Mouse (Mus musculus): ENCODE data around the gene Atpaf1.

Gene Atpaf1

GRCm38 (mm10) chr4:115848990-115849677 lies 64.5 kb downstream of the Atpaf1 start:
- no peak for DNase-seq (ENCODE audit: low read depth)

DNA sequence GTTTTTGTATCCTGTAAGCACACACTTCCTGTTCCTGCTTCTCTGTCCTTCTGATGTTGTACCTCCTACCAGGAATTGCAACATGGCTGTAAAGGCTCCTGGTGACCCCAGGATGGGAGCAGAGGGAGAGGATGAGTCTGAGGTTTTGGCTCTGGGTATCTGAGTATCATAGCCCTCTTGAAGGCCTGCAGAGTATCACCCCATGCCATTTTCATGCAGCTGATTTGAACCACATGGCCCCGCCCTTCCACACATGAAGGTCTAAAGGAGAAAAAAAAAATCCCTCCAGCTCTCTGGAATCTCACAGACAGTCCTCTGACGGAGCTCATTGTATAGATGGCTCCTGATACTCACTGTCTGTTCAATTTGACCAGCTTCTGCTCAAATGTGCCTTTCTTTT lies 65.5 kb downstream of the Atpaf1 start:
- no peak for DNase-seq (ENCODE audit: low read depth)

DNA sequence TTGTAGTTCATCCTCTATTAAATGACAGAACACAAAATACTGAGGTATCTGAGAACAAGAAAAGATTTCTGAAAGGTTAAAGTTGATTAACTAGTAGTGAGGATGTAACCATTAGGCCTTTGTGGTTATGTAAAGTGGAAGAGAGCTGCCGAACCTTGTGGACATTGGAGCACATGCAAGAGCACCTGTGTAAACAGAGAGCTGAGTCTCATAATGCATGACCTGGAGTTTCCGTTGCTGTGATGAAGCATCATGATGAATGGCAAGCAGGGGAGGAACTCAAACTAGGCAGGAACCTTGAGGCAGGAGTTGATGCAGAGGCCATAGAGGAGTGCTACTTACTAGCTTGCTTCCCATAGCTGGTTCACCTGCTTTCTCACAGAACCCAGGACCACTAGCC lies 66.0 kb downstream of the Atpaf1 start:
- no peak for DNase-seq (ENCODE audit: low read depth)

GRCm38 (mm10) chr4:115851569-115851968 lies 67.0 kb downstream of the Atpaf1 start:
- DNase-seq (ENCODE audit: low read depth), result no peak

- DNase-seq (ENCODE audit: low read depth), result no peak
These were observed 70.5 kb downstream of the Atpaf1 start for GRCm38 (mm10) chr4:115855100-115855499.

DNA sequence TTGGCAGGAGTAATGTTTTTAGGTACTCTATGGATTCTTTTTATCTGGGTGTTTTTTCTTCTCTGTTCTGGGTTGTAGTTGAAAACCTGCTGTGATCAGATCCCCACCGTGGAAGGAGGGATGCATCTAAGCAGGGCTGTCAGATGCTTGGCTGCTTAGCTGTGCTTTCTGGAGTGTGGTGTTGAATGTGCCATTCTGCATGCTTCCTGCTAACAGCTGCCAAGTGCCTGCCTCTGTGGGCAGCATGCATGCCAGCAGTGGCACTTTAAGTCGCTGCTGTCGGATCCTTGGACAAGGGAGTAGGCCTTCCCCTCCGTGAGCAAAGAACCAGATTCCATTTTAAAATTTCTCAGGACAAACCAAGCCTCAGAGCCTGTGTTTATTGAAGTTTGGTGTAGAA lies 71.0 kb downstream of the Atpaf1 start:
- no peak for DNase-seq (ENCODE audit: low read depth)

- DNase-seq (ENCODE audit: low read depth), result no peak
These were observed 71.7 kb downstream of the Atpaf1 start for GRCm38 (mm10) chr4:115856282-115856681.

DNA sequence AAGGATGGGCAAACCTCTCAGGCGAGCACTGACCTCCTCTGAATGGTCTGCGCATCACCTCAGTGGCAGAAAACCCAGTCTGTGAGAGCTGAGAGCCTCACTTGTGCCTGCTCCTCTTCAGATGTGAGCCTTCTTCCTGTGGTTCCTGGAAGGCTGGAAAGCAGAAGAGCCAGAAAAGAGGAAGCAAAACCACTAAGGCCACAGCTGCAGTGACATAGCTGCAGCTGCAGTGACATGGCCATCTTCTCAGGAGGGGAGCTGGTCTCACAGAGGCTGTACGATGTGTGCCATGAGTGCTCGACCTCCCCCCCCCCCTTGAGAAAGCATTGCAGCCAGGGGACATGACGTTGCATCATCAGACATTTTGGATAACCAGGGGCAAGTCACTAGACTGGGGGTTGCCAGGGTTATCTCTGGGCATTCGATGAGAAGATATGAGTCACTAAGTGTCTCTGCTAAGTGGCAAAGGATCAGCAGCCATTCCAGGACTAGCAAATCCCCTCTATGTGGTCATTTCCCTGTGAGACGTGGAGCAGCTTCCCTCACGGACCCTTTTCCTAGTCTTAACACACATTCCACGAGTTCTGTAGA lies 72.8 kb downstream of the Atpaf1 start:
- peak; percentile 50 for DNase-seq (ENCODE audit: low read depth)

DNA sequence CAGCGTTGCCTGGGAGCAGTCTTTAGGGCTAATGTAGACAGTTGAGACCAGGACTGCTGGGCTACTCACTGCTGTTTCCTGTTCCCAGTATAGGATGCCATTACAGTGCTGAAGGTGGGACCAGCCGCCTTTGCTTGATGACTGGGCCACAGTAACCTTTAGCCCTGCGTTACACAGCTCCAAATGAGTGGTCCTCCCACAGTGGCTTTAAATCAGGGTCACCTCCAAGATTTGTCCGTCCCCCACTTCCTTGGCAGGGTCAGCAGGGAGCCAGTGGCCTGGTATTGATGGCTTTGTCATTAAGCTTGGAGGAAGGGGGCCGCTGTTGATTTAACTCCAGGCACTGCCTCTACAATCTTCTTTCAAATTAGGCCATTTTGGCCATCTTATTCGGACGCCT lies 78.7 kb downstream of the Atpaf1 start:
- no peak for DNase-seq (ENCODE audit: low read depth)

DNA sequence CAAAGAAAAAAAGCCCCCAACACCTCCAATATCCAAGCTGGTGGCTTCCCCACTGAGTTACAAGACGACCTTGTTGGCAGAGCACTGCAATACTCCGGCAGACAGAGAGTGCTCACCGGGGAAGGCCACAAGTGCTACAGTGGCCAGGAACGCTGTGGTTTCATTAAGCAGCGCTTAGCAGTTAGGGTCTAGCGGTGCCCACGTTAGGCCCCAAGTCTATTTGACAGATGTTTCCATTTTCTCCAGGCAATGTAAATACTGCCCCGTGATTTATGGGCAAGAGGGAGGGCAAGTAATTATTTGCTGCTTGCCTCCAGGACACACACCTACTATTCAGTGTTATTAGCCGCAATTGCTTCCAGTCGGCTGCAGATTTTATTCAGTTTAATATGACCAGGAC lies 79.3 kb downstream of the Atpaf1 start:
- DNase-seq (ENCODE audit: low read depth), result no peak
